Mouse (Mus musculus) CH12.LX (cell line): Measurements from ENCODE around the gene Tfdp1. TPM values are rescaled to one million over a fixed set of nuclear protein-coding genes. Genes with fewer than 3 reads are reported as not detected.

ENCODE experiments used
- DNase-seq: peaks from one replicate; pipeline ENCODE4 v3.0.0-alpha.2; 2013; ENCODE audit errors: extremely low read depth
- H3K27ac ChIP-seq: 2 replicates; pipeline ENCODE4 v1.5.1; 2012; ENCODE audit warnings: low read depth, mild to moderate bottlenecking, control low read depth, moderate library complexity; ENCODE audit not compliant: insufficient read depth
- H3K27me3 ChIP-seq: replicated peaks from 2 replicates; pipeline ENCODE3; 2012; ENCODE audit warnings: inconsistent platforms
- H3K36me3 ChIP-seq, 2 experiments: replicated peaks in 1 of 2; 2 replicates each; pipeline versions ENCODE3 to v1.6.1; 2012; ENCODE audit warnings: inconsistent platforms in 1 of 2, low read length in 1 of 2, mild to moderate bottlenecking in 1 of 2, mixed read lengths in 1 of 2, moderate library complexity in 1 of 2; ENCODE audit not compliant: control insufficient read depth in 1 of 2, insufficient read depth in 1 of 2
- H3K4me1 ChIP-seq, 2 experiments: 2 replicates each; pipeline ENCODE4 v1.6.1; 2012; ENCODE audit warnings: inconsistent platforms in 1 of 2, moderate library complexity in 1 of 2; ENCODE audit not compliant: insufficient read depth in 2 of 2, control insufficient read depth in 1 of 2
- H3K4me2 ChIP-seq: 2 replicates; pipeline ENCODE4 v1.6.1; 2012; ENCODE audit warnings: low read depth, mild to moderate bottlenecking, control low read depth; ENCODE audit not compliant: poor library complexity, insufficient read depth, severe bottlenecking
- H3K4me3 ChIP-seq, 3 experiments: fragments of 150-350 bp in 1 of 3; sonication (generic) in 1 of 3; replicated peaks in 1 of 3; 2 replicates each; pipeline versions ENCODE3 to v1.5.1; 2011 to 2012; ENCODE audit warnings: low read depth in 2 of 3, low read length in 2 of 3, mild to moderate bottlenecking in 2 of 3, moderate library complexity in 2 of 3, control low read depth in 1 of 3, improper control_type of control experiment in 1 of 3, inconsistent platforms in 1 of 3, mixed read lengths in 1 of 3; ENCODE audit not compliant: poor library complexity in 1 of 3
- H3K79me2 ChIP-seq: replicated peaks from 2 replicates; pipeline ENCODE4 v1.6.1; 2012; ENCODE audit warnings: mild to moderate bottlenecking, moderate library complexity; ENCODE audit not compliant: control insufficient read depth, poor library complexity, insufficient read depth, severe bottlenecking; ENCODE audit errors: extremely low read depth
- H3K9ac ChIP-seq: 2 replicates; pipeline ENCODE4 v1.6.1; 2012; ENCODE audit warnings: low read depth, mild to moderate bottlenecking, control low read depth, moderate library complexity; ENCODE audit not compliant: insufficient read depth
- H3K9me3 ChIP-seq: replicated peaks from 2 replicates; pipeline ENCODE3; 2012; ENCODE audit warnings: low read length, inconsistent platforms, mixed read lengths
- BHLHE40 ChIP-seq: IDR thresholded peaks from 2 replicates; pipeline ENCODE4 v1.6.1; 2011; ENCODE audit warnings: mild to moderate bottlenecking, low read depth, low read length, improper control_type of control experiment
- CHD2 ChIP-seq: IDR thresholded peaks from 2 replicates; pipeline ENCODE4 v1.6.1; 2011; ENCODE audit warnings: low read length, improper control_type of control experiment
- ELF1 ChIP-seq: IDR thresholded peaks from 2 replicates; pipeline ENCODE4 v1.6.1; 2014; ENCODE audit warnings: low read depth, mild to moderate bottlenecking, inconsistent platforms, low read length, improper control_type of control experiment
- EP300 ChIP-seq: IDR thresholded peaks from 2 replicates; pipeline ENCODE4 v1.6.1; 2011; ENCODE audit warnings: low read length, improper control_type of control experiment
- GABPA ChIP-seq: IDR thresholded peaks from 2 replicates; pipeline ENCODE4 v1.6.1; 2012; ENCODE audit warnings: low read depth, low read length, improper control_type of control experiment, inconsistent platforms; ENCODE audit not compliant: insufficient replicate concordance
- HCFC1 ChIP-seq: IDR thresholded peaks from 2 replicates; pipeline ENCODE4 v1.6.1; 2012; ENCODE audit warnings: low read depth, mild to moderate bottlenecking, inconsistent platforms, low read length, improper control_type of control experiment
- IRF4 ChIP-seq: IDR thresholded peaks from 2 replicates; pipeline ENCODE4 v1.6.1; 2014; ENCODE audit warnings: low read depth, mild to moderate bottlenecking, inconsistent platforms, low read length, improper control_type of control experiment
- JUN ChIP-seq: IDR thresholded peaks from 2 replicates; pipeline ENCODE4 v1.6.1; 2011; ENCODE audit warnings: low read depth, mild to moderate bottlenecking, low read length, improper control_type of control experiment, moderate library complexity; ENCODE audit not compliant: insufficient read depth
- KAT2A ChIP-seq: IDR thresholded peaks from 2 replicates; pipeline ENCODE4 v1.6.1; 2012; ENCODE audit warnings: low read length, improper control_type of control experiment, inconsistent platforms; ENCODE audit not compliant: insufficient replicate concordance
- MAX ChIP-seq: IDR thresholded peaks from 2 replicates; pipeline ENCODE4 v1.6.1; 2011; ENCODE audit warnings: low read length, improper control_type of control experiment
- NELFE ChIP-seq: IDR thresholded peaks from 2 replicates; pipeline ENCODE4 v1.6.1; 2011; ENCODE audit warnings: low read depth, low read length, improper control_type of control experiment
- PAX5 ChIP-seq: IDR thresholded peaks from 2 replicates; pipeline ENCODE4 v1.6.1; 2012; ENCODE audit warnings: low read length, inconsistent platforms, mixed read lengths
- POLR2A ChIP-seq: IDR thresholded peaks from 2 replicates; pipeline ENCODE4 v1.6.1; 2011; ENCODE audit warnings: low read depth, mild to moderate bottlenecking, improper control_type of control experiment, low read length
- POLR2AphosphoS2 ChIP-seq: IDR thresholded peaks from 2 replicates; pipeline ENCODE4 v1.6.1; 2011; ENCODE audit warnings: low read depth, low read length, improper control_type of control experiment
- TCF12 ChIP-seq: IDR thresholded peaks from 2 replicates; pipeline ENCODE4 v1.6.1; 2014; ENCODE audit warnings: low read depth, mild to moderate bottlenecking, inconsistent platforms, low read length, improper control_type of control experiment
- UBTF ChIP-seq: IDR thresholded peaks from 2 replicates; pipeline ENCODE4 v1.6.1; 2012; ENCODE audit warnings: low read depth, mild to moderate bottlenecking, inconsistent platforms, low read length, improper control_type of control experiment, moderate library complexity
- USF2 ChIP-seq: conservative IDR thresholded peaks from 2 replicates; pipeline ENCODE4 v1.6.1; 2011; ENCODE audit warnings: low read depth, low read length, improper control_type of control experiment
- ZC3H11A ChIP-seq: IDR thresholded peaks from 2 replicates; pipeline ENCODE4 v1.6.1; 2012; ENCODE audit warnings: low read depth, mild to moderate bottlenecking, inconsistent platforms, low read length, improper control_type of control experiment
- ZMIZ1 ChIP-seq: IDR thresholded peaks from 2 replicates; pipeline ENCODE4 v1.6.1; 2012; ENCODE audit warnings: low read depth, mild to moderate bottlenecking, inconsistent platforms, low read length, improper control_type of control experiment
- ZNF384 ChIP-seq: IDR thresholded peaks from 2 replicates; pipeline ENCODE4 v1.6.1; 2012; ENCODE audit warnings: low read depth, low read length, improper control_type of control experiment, inconsistent platforms
- dilution Hi-C: fragments of 300-500 bp; cut with MboI; formaldehyde crosslinking; loops from 2 replicates; pipeline ENCODE4 v1.14.3; 2020; ENCODE audit warnings: low sequenced_read_pairs; ENCODE audit not compliant: extremely low pct_unique_long_range_greater_than_20kb, extremely low pct_ligation_motif_present
- in situ Hi-C: fragments of 300-500 bp; cut with MboI; formaldehyde crosslinking; loops from 3 replicates; pipeline ENCODE4 v1.14.3; 2019; ENCODE audit warnings: low sequenced_read_pairs, low pct_ligation_motif_present, low pct_unique_long_range_greater_than_20kb, mixed read lengths
- polyA plus RNA-seq: library from polyadenylated mRNA; unstranded; fragments of >175 nt; gene quantifications from 2 replicates; pipeline ENCODE4 v1.2.1, GENCODE M21; 2012; ENCODE audit warnings: low read depth; ENCODE audit not compliant: insufficient read length
- total RNA-seq, 2 experiments: library from RNA; depleted of rRNA; stranded (reverse); fragments of 300-350 nt in 1 of 2; fragments of >200 nt in 1 of 2; gene quantifications; 2 replicates each; pipeline ENCODE4 v1.2.3; 2012 to 2014

Tfdp1 gene
- total and polyA plus RNA-seq, 3 experiments: 189 to 338 (median 301) TPM

GRCm38 (mm10) chr8:13342340-13342739 is 3.8 kb downstream of the Tfdp1 start:
- no peak overlapping the region for H3K27ac ChIP-seq
- dilution Hi-C loops (no loop called here), in situ Hi-C loops (loop anchor here (5.0 kb wide), 1 partner anchor 40 kb away; no protein-coding TSS in a partner anchor)
- H3K4me2 ChIP-seq: no peak overlapping the region
- H3K4me3 ChIP-seq: no peak overlapping the region
- H3K79me2 ChIP-seq: peaks cover 82% of the 10 kb centered on the region
- peak; percentile 33; the same call in 1 of the 2 replicates for TF ChIP-seq POLR2AphosphoS2
- TF ChIP-seq CHD2: no peak
- TF ChIP-seq USF2: no peak
- no peak for TF ChIP-seq ZNF384
- no peak for TF ChIP-seq PAX5
- no peak for DNase-seq
- H3K27me3 ChIP-seq: no peaks in the 10 kb centered on the region
- H3K4me1 ChIP-seq: peaks cover 28 to 70% of the 10 kb centered on the region in 2 experiments
- H3K36me3 ChIP-seq: peaks cover 51 to 71% of the 10 kb centered on the region in 2 experiments
- no peak overlapping the region for H3K9ac ChIP-seq
- no peaks in the 10 kb centered on the region for H3K9me3 ChIP-seq

GRCm38 (mm10) chr8:13343134-13343533 is 4.6 kb downstream of the Tfdp1 start:
- no peak overlapping the region for H3K4me2 ChIP-seq
- dilution Hi-C loops: no loop called here
- DNase-seq: no peak
- TF ChIP-seq POLR2A (no peak; the same call in 1 of the 2 replicates), USF2 (no peak), UBTF (no peak), KAT2A (no peak), ELF1 (no peak), GABPA (no peak), EP300 (no peak), MAX (no peak)
- H3K27me3 ChIP-seq: no peaks in the 10 kb centered on the region
- no peaks in the 10 kb centered on the region for H3K9me3 ChIP-seq
- H3K36me3 ChIP-seq: peaks cover 57 to 79% of the 10 kb centered on the region in 2 experiments
- no peak overlapping the region for H3K27ac ChIP-seq
- H3K4me3 ChIP-seq: no peak overlapping the region
- peaks cover 23 to 66% of the 10 kb centered on the region in 2 experiments for H3K4me1 ChIP-seq
- no peak overlapping the region for H3K9ac ChIP-seq
- peaks cover 90% of the 10 kb centered on the region for H3K79me2 ChIP-seq
- in situ Hi-C loops: loop anchor here (5.0 kb wide), 1 partner anchor 39 kb away; no protein-coding TSS in a partner anchor

- dilution Hi-C loops: no loop called here
Measured at GRCm38 (mm10) chr8:13350052-13350451, 11.5 kb downstream of the Tfdp1 start.

More at GRCm38 (mm10) chr8:13350052-13350451, 11.5 kb downstream of the Tfdp1 start:
- Histone ChIP-seq H3K4me1 (peaks cover 38 to 81% of the 10 kb centered on the region in 2 experiments), H3K9ac (no peak overlapping the region), H3K4me2 (no peak overlapping the region), H3K27ac (peak overlapping the region; percentile 7), H3K4me3 (no peak overlapping the region), H3K36me3 (peaks cover 94 to 99% of the 10 kb centered on the region in 2 experiments), H3K9me3 (no peaks in the 10 kb centered on the region), H3K79me2 (peaks cover 93% of the 10 kb centered on the region), H3K27me3 (no peaks in the 10 kb centered on the region)
- TF ChIP-seq USF2: no peak
- no peak for TF ChIP-seq IRF4
- TF ChIP-seq ZMIZ1: no peak
- no peak for TF ChIP-seq TCF12
- TF ChIP-seq CHD2: no peak
- no peak for TF ChIP-seq NELFE
- no peak for TF ChIP-seq ZC3H11A
- no peak for TF ChIP-seq BHLHE40
- TF ChIP-seq HCFC1: no peak
- no peak for TF ChIP-seq JUN
- TF ChIP-seq UBTF: no peak
- in situ Hi-C loops: no loop called here
- no peak for DNase-seq
